Mouse (Mus musculus) v-Abl transformed pro-B cells (cell line): Measurements from ENCODE around the gene Egln1.

ENCODE experiments used
- in situ Hi-C, 2 experiments: fragments of 400-800 bp; cut with MboI; formaldehyde crosslinking; loops; one replicate each; pipeline ENCODE4 v1.15.1; 2025; ENCODE audit not compliant: unreplicated experiment in 2 of 2

The Egln1 gene

DNA sequence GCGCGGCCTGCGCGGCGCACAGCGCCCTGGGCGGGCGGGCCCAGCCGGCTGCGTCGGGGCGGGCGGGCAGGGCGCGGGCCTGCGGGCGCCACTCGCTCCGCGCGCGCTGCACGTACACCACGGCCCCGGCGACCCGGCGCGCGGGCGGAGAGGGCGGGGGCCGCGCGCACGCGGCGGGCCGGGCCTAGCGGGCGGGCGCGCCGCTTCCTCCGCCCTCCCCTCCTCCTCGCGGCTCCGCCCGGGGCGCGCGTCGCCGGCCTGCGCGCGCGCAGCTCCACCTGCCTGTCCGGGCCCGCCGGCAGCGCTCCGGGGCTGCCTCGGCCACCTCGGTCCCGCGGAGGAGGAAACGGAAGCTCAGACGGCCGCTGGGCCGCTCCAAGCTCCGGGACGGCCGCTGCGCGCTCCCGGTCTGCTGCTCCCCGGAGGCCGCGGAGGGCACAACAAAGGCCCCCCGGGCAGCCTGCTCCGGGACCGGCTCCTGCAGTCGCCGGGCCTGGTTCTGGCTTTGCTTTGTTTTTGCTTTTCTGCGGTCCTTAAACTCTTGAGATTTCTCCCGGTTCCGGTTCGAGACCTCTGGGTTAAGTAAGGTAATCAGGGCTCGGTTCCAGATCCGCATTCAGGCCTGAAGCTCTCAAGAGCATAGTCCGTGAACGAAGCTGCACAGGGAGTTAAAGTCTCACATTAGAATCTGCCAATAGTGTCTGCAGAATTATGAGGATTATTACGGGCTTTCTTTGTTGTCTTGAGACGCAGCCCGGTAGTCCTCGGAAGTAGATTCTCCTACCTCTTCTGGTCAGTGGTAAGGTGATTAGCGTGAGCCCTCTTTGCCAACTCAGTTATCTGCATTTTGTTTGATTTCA is at the start of gene Egln1:
TSS of gene Egln1 (minus strand) at position 116 of the 860 bp plus-strand sequence.
- in situ Hi-C loops: loop anchor here (5.0 to 25.0 kb wide), 5 partner anchors 52 to 1988 kb away; partner anchors contain the start of genes Exoc8 (in 2 of the 2), Sprtn (in 2 of the 2), Tomm20 (in 1 of the 2) and Tsnax (in 1 of the 2)

GRCm38 (mm10) chr8:124995776-124996175 is 46.7 kb upstream of the Egln1 start:
- in situ Hi-C loops: loop anchor here in 1 of 2 experiments (25.0 kb wide), 1 partner anchor 383 kb away; no protein-coding TSS in a partner anchor

- in situ Hi-C loops: loop anchor here in 1 of 2 experiments (25.0 kb wide), 1 partner anchor 379 kb away; no protein-coding TSS in a partner anchor
These were observed 42.5 kb upstream of the Egln1 start for GRCm38 (mm10) chr8:124991668-124991926.

DNA sequence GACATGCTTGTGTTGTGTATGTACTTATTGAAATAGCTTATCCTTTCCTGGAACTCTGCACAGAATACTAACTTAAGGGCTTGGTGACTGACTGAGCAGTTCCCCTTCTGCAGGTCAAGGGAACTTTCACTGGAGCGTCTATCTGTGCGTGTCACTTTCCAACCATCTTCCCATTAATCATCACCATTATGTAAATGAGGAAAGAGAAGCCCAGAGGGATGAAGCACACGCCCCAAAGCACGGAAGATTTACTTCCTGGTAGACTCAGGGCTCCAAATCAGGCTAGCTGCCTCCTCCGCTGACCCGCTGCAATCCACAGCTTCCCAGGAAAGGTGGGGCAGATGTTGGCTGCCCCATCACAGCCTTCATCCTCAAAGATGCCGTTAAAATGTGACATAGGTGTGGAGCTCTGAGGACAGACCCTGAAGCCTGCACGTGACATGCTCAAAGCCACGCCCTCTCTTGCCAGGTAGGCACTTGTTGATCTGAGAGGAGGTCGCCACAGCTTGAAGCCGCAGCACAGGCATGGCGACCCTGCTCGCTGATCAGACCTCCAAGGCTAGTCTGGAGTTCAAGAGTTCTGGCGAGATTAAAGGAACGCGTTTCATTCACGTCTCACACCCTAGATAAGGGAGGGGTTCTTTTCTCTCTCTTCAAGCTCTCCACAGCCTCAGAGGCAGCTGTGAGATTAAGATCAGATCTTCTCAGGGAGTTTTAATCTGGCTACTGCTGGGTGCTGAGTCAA is 42.0 kb upstream of the Egln1 start:
- in situ Hi-C loops: loop anchor here in 1 of 2 experiments (25.0 kb wide), 1 partner anchor 379 kb away; no protein-coding TSS in a partner anchor

GRCm38 (mm10) chr8:124980828-124981227 is 31.7 kb upstream of the Egln1 start:
- in situ Hi-C loops: loop anchor here in 1 of 2 experiments (25.0 kb wide), 1 partner anchor 369 kb away; no protein-coding TSS in a partner anchor

DNA sequence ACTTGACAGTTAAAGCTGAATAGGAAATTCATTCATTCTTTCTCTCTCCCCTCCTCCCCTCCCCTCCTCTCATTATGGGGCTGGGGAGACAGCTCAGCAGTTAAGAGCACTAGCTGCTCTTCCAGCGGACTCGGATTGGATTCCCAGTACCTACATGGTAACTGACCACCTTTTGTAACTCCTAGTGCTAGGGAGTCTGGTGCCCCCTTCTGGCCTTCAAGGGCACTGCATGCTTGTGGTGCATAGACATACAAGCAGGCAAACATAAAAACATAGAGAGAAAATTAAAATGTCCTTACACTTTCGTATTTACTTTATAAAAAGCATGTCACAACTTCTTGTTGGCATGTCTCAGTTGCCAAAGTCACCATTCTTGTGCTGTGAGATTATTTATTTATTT is 30.9 kb upstream of the Egln1 start:
- in situ Hi-C loops: loop anchor here in 1 of 2 experiments (25.0 kb wide), 1 partner anchor 368 kb away; no protein-coding TSS in a partner anchor

GRCm38 (mm10) chr8:124978026-124978425 is 28.9 kb upstream of the Egln1 start:
- in situ Hi-C loops: loop anchor here in 1 of 2 experiments (25.0 kb wide), 1 partner anchor 366 kb away; no protein-coding TSS in a partner anchor

GRCm38 (mm10) chr8:124976211-124976610 is 27.1 kb upstream of the Egln1 start:
- in situ Hi-C loops: loop anchor here in 1 of 2 experiments (25.0 kb wide), 1 partner anchor 364 kb away; no protein-coding TSS in a partner anchor

- in situ Hi-C loops: no loop called here
These were observed 25.1 kb upstream of the Egln1 start for GRCm38 (mm10) chr8:124974254-124974653.

DNA sequence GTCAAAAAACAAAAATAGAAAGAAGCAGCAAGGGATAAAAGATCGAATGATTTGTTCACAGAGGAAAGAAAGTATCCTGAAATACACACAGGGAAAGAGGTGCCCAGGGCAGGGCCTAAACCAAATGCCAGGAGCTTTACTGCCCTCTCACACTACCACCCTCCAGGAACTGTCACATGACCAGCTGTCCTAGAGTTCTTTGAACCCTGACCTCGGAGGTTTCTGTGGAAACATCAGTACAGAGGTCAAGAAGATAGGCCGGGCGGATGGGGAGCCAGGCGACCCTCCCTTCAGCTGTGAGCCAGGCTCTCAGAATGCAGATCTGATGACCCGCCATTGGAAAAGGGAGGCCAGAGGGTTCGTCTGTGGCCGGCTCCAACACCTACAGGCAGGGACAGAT is 24.1 kb upstream of the Egln1 start:
- in situ Hi-C loops: no loop called here

DNA sequence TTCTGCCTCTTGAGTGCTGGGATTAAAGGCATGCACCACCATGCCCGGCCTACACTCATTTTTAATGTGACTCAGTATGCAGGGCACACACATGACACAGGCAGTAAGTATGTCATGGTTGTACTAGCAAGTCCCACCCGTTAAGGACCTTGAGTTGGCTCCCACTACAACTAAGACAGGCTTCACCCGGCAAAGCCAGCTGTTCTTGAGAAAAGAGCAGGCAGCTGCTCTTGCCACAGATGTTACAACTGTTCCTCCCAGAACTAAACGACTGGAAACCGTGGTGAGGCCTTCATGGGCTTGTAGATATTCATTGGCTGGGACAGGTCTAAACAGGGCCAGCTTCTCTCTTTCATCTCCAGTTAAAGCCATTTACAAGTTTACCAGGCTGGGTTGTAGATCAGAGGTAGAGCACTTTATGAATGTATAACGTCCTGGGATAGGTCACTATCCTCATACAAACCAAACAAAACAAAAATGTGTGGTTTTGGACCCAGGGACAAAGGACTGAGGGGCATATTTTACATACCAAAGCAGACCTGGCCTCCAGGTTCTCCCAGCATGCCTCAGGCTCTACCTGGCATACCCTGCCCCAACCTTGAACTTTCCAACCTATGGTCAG is 21.3 kb upstream of the Egln1 start:
- in situ Hi-C loops: no loop called here

DNA sequence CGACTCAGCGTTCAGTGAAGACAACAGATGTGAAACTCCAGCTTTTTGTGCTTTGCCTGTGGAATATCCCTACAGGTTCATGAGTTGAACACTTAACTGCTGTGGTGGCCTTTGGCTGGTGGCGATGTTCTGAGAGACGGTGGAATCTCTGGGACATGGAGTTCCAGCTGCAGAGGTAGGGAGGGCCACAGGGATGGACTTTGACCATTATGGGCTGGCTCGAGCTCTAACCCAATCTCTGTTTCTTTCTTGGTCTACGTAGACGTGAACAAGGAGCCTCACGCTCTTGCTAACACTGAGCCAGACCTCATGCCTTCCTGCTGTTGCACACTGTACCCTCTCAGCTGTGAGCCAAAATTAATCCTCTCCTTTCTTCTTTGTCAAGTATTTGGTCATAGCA is 15.8 kb upstream of the Egln1 start:
- in situ Hi-C loops: no loop called here

DNA sequence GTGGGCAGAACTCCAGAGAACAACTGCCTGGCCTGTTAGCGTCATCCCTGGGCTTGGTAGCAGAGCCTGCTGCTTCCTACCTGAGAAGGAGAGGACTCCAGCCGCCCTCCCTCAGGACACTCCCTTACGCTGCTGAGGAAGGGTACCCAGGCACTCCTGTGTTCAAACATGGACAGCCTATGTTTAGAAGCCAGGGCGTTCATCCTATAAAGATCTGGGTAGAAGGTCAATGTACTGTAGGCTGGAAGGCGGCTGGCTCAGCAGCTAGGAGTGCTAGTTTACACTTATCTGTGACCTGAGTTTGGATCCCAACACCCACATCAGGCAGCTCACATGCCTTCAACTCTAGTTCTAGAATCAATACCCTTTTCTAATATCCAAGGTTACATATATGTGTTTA is 14.1 kb upstream of the Egln1 start:
- in situ Hi-C loops: no loop called here

DNA sequence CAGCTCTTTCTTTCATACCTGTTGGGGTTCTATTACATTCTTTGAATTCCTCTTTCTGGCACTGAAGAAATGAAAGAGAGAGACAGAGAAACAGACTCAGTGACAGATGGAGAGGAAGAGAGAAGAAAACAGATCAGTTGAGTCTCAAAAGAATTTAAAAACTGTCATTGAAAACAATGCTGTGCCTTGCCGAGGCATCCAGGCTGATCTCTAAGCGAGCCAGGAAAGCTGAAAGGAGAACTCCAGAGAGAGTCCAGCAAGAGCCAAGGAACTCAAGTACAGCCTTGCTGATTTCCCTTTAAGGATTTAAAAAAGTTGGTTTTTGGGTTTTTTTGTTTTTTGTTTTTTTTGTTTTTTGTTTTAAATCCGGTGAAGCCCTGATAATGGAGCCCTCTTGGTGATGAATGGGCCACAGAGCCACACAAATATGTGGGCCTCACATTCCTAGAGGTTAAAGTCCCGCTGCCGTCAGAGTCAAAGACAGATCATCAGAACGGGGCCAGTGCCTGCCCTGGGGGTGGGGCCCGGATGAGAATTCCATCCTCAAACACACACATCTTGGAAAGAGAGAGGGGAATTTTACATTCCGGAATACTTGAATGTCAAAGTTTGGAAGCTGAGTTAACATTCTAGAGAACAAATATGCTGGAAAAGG is 11.2 kb upstream of the Egln1 start:
- in situ Hi-C loops: no loop called here

DNA sequence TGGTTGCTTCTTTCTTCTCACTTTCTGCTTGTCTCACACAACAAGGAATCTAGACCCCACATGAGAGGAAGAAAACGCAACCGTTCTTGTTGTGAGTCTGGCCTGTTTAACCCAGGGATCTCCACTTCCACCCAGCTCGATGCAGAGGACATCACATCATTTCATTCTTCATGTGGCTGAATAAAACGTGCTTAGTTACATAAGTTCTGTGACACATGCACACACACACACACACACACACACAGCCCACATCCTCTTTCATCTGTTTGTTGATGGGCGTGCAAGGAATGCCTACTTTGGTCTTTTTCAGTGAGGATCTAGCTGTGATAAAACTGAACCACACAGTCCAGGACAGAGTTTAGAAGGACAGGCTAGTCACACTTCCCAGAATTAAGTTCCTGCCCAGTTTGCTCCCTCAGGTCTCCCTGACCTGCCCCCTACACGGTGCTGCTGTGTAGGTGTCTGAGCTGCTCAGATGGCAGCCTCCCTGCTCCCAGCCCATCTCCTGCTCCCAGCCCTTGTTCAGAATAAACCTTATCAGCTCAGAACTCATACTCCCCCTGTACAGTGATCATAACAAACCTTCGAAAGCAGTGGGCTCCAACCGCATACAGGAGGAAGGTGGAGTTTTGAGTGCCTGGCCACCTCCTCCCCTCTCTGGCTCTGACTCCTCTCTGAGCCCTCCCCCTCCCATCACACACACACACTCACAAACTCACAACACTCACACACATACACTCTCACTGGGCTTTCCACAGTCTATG is 10.5 kb upstream of the Egln1 start:
- in situ Hi-C loops: loop anchor here in 1 of 2 experiments (10.0 kb wide), 1 partner anchor 55 kb away; the partner anchor contains the start of gene Tsnax

DNA sequence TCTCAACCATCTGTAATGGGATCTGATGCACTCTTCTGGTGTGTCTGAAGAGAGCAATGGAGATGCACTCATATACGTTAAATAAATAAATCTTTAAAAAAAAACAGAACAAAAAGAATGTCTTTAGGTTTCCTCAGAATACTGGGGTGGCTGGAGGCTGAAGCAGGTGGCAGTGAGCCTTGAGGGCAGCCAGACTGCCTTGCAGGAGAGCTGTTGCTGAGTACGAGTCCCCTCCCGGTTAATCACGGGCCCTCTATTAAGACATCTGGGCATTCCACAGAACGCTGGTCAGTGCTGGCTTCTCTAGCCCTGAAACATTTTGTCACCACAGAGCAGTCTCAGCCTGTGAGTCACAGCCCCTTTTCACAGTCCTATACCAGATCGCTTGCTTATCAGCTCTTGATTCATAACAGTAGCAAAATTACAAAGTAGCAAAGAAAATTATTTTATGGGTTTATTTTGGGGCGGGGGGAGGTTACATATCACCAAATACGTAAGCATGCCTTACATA is 5.5 kb upstream of the Egln1 start:
- in situ Hi-C loops: loop anchor here (5.0 to 10.0 kb wide), 3 partner anchors 57 to 63 kb away; partner anchors contain the start of genes Exoc8 (in 2 of the 2), Sprtn (in 2 of the 2) and Tsnax (in 1 of the 2)

DNA sequence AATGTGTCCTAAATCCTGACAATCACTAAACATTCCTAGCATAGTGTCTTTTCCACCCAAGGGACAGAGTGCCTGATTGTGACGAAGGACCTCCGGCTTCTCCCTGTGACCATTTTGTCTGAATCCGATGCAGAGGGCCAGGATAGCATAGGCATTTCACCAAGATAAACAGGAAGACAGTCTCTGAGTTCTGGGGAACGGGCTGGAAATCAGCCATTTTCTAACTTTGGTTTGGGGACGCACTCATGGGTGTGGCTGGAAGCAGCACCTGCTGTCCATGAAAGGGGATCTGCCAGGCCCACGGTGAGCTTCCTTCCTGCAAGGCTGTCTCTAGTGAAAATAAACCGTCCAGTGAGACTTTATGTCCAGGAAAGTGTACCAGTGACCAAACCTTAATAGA is 4.1 kb upstream of the Egln1 start:
- in situ Hi-C loops: loop anchor here (5.0 to 10.0 kb wide), 3 partner anchors 56 to 64 kb away; partner anchors contain the start of genes Exoc8 (in 2 of the 2), Sprtn (in 2 of the 2) and Tsnax (in 1 of the 2)

DNA sequence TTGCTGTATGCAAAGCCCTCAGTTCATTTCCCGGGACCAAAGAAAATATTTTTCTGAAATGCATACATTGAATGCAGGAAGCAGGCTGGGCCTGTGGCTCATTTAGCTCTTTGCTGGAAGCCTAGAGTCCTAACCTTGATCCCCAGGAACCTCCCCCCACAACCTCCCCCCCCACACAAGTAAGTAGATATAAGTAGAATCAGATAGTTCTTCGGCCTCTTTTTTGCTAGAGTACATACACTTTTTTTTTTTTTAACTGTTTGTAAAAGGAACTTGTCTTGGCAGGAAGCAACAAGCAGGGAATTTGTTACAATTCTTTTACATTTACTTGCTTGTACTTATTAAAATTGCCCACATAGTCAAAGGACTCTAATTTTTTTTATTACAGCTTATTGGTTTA is 1.7 kb upstream of the Egln1 start:
- in situ Hi-C loops: loop anchor here (5.0 to 10.0 kb wide), 3 partner anchors 54 to 66 kb away; partner anchors contain the start of genes Exoc8 (in 2 of the 2), Sprtn (in 2 of the 2) and Tsnax (in 1 of the 2)

DNA sequence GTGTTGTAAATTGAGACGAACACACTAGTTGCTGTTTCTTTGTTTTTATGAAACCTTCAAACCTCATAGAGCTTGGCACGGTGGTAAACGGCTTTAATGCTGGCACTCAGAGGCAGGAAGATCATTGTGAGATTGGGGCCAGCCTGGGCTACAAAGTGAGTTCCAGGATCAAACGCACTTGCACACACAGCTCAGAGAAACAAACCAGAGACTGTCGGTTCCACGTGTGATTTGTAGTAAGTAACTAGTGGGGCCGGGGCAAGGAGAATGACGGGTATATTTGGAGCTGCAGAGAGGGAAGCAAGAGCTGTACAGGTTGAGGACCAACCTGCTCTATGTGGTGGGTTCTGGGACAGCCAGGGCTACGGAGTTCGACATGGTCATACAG is 939 bp upstream of the Egln1 start:
- in situ Hi-C loops: loop anchor here (5.0 to 10.0 kb wide), 3 partner anchors 53 to 67 kb away; partner anchors contain the start of genes Exoc8 (in 2 of the 2), Sprtn (in 2 of the 2) and Tsnax (in 1 of the 2)
